Mouse (Mus musculus): ENCODE measurements at regions not wholly inside any gene's neighbourhood (a gene's known extent, or its start where the extent isn't known, plus 50 kb on each side); places are given as distances from the start of the nearest gene placed in this dataset.
"Not testable (repeated sequence)": the region's sequence is repeated elsewhere in the genome, so short reads cannot be mapped to it uniquely, and the experiment has no call there.

GRCm38 (mm10) chr11:31560775-31561174 lies 110.9 kb downstream of the Bod1 start:
- no peak for DNase-seq
- Histone ChIP-seq H3K9ac (replicated peaks) (no peak overlapping the region), H3K4me3 (ENCODE audit: low read depth, low read length) (no peak overlapping the region), H3K9me3 (ENCODE audit: low read length) (no peaks in the 10 kb centered on the region), H3K27me3 (ENCODE audit: insufficient read depth, low read length) (no peaks in the 10 kb centered on the region), H3K36me3 (replicated peaks; ENCODE audit: insufficient read depth, low read length) (no peaks in the 10 kb centered on the region), H3K27ac (ENCODE audit: low read depth) (no peak overlapping the region), H3K4me2 (ENCODE audit: low read depth, low read length) (no peak overlapping the region), H3K4me1 (ENCODE audit: insufficient read depth) (no peaks in the 10 kb centered on the region)
- ATAC-seq: no peak
- WGBS (ENCODE audit: insufficient replicate concordance): 77% methylated on average over 10 of the region's 10 CpGs
- TF ChIP-seq EP300 (IDR thresholded peaks at IDR 0.05; ENCODE audit: low read depth) (no peak), CTCF (IDR thresholded peaks at IDR 0.05; ENCODE audit: low read depth) (no peak)

- H3K4me2 ChIP-seq (ENCODE audit: low read depth, low read length): no peak overlapping the region
- no peak for TF ChIP-seq CTCF (IDR thresholded peaks at IDR 0.05; ENCODE audit: low read depth)
- no peak overlapping the region for H3K9ac ChIP-seq (replicated peaks)
- no peaks in the 10 kb centered on the region for H3K36me3 ChIP-seq (replicated peaks; ENCODE audit: insufficient read depth, low read length)
- no peaks in the 10 kb centered on the region for H3K4me1 ChIP-seq (ENCODE audit: insufficient read depth)
- no peaks in the 10 kb centered on the region for H3K9me3 ChIP-seq (ENCODE audit: low read length)
- no peak overlapping the region for H3K4me3 ChIP-seq (ENCODE audit: low read depth, low read length)
- no peak overlapping the region for H3K27ac ChIP-seq (ENCODE audit: low read depth)
- WGBS (ENCODE audit: insufficient replicate concordance): 75% methylated on average over 4 of the region's 4 CpGs
- H3K27me3 ChIP-seq (ENCODE audit: insufficient read depth, low read length): no peaks in the 10 kb centered on the region
- ATAC-seq: no peak
- DNase-seq: no peak
Observed at GRCm38 (mm10) chr11:31555042-31555441, 116.6 kb downstream of the Bod1 start.

GRCm38 (mm10) chr11:31551614-31552271 lies 119.9 kb downstream of the Bod1 start:
- DNase-seq (no peak), ATAC-seq (no peak)
- Histone ChIP-seq H3K4me3 (ENCODE audit: low read depth, low read length) (no peak overlapping the region), H3K9ac (replicated peaks) (no peak overlapping the region), H3K4me2 (ENCODE audit: low read depth, low read length) (no peak overlapping the region), H3K9me3 (ENCODE audit: low read length) (no peaks in the 10 kb centered on the region), H3K36me3 (replicated peaks; ENCODE audit: insufficient read depth, low read length) (no peaks in the 10 kb centered on the region), H3K4me1 (ENCODE audit: insufficient read depth) (no peaks in the 10 kb centered on the region), H3K27ac (ENCODE audit: low read depth) (no peak overlapping the region), H3K27me3 (ENCODE audit: insufficient read depth, low read length) (no peaks in the 10 kb centered on the region)
- WGBS (ENCODE audit: insufficient replicate concordance): 59% methylated on average over 10 of the region's 10 CpGs
- TF ChIP-seq EP300 (IDR thresholded peaks at IDR 0.05; ENCODE audit: low read depth) (no peak), CTCF (IDR thresholded peaks at IDR 0.05; ENCODE audit: low read depth) (no peak)

GRCm38 (mm10) chr11:31550747-31551613 lies 120.7 kb downstream of the Bod1 start:
- Histone ChIP-seq H3K9me3 (ENCODE audit: low read length) (no peaks in the 10 kb centered on the region), H3K4me2 (ENCODE audit: low read depth, low read length) (no peak overlapping the region), H3K27ac (ENCODE audit: low read depth) (no peak overlapping the region), H3K4me1 (ENCODE audit: insufficient read depth) (no peaks in the 10 kb centered on the region), H3K4me3 (ENCODE audit: low read depth, low read length) (no peak overlapping the region), H3K27me3 (ENCODE audit: insufficient read depth, low read length) (no peaks in the 10 kb centered on the region), H3K9ac (replicated peaks) (no peak overlapping the region), H3K36me3 (replicated peaks; ENCODE audit: insufficient read depth, low read length) (no peaks in the 10 kb centered on the region)
- DNase-seq (no peak), ATAC-seq (no peak)
- 63% methylated on average over 6 of the region's 6 CpGs for WGBS (ENCODE audit: insufficient replicate concordance)
- TF ChIP-seq CTCF (IDR thresholded peaks at IDR 0.05; ENCODE audit: low read depth) (no peak), EP300 (IDR thresholded peaks at IDR 0.05; ENCODE audit: low read depth) (no peak)

- not testable (repeated sequence) for H3K4me2 ChIP-seq (ENCODE audit: low read depth, low read length); H3K27me3 ChIP-seq (ENCODE audit: insufficient read depth, low read length); H3K4me3 ChIP-seq (ENCODE audit: low read depth, low read length); H3K9ac ChIP-seq (replicated peaks); H3K4me1 ChIP-seq (ENCODE audit: insufficient read depth); H3K36me3 ChIP-seq (replicated peaks; ENCODE audit: insufficient read depth, low read length); H3K27ac ChIP-seq (ENCODE audit: low read depth); ATAC-seq; H3K9me3 ChIP-seq (ENCODE audit: low read length)
- 76% methylated on average over 10 of the region's 10 CpGs for WGBS (ENCODE audit: insufficient replicate concordance)
- peak; percentile 6 for DNase-seq
Observed at GRCm38 (mm10) chr11:31545514-31545913, 126.2 kb downstream of the Bod1 start.

- Histone ChIP-seq H3K4me2 (ENCODE audit: low read depth, low read length) (no peak overlapping the region), H3K4me3 (ENCODE audit: low read depth, low read length) (no peak overlapping the region), H3K4me1 (ENCODE audit: insufficient read depth) (no peaks in the 10 kb centered on the region), H3K27ac (ENCODE audit: low read depth) (no peak overlapping the region), H3K9ac (replicated peaks) (no peak overlapping the region), H3K27me3 (ENCODE audit: insufficient read depth, low read length) (no peaks in the 10 kb centered on the region), H3K36me3 (replicated peaks; ENCODE audit: insufficient read depth, low read length) (no peaks in the 10 kb centered on the region), H3K9me3 (ENCODE audit: low read length) (no peaks in the 10 kb centered on the region)
- DNase-seq (peak; percentile 4), ATAC-seq (no peak)
- WGBS (ENCODE audit: insufficient replicate concordance): 70% methylated on average over 8 of the region's 8 CpGs
- TF ChIP-seq CTCF (IDR thresholded peaks at IDR 0.05; ENCODE audit: low read depth): no peak
- TF ChIP-seq EP300 (IDR thresholded peaks at IDR 0.05; ENCODE audit: low read depth): no peak
Observed at GRCm38 (mm10) chr11:31542635-31543219, 129.0 kb downstream of the Bod1 start.

Measured in liver, postnatal 0 days (tissue).